In genomic region chr2:35199971-35200897, GRCm38 (mm10) we compare ENCODE assay signal across 8 mouse cellular contexts. TPM values are rescaled to one million over a fixed set of nuclear protein-coding genes. Genes with fewer than 3 reads are reported as not detected.
DNase-seq lines count a peak whose midpoint lies in the region; ATAC-seq and TF ChIP-seq lines count a peak whose summit lies in the region.

No protein-coding gene starts in this region.

- peak overlapping the region; percentile 76 for H3K4me2 ChIP-seq in lung, postnatal 0 days (replicated peaks; ENCODE audit: low read depth, low read length)

- H3K36me3 ChIP-seq in ES-E14 (ENCODE audit: control insufficient read depth, insufficient read depth, low read length, poor library complexity, severe bottlenecking), result no peaks in the 10 kb centered on the region
- H3K36me3 ChIP-seq in lung, postnatal 0 days (ENCODE audit: insufficient read depth, low read length), result no peaks in the 10 kb centered on the region

- WGBS in lung, postnatal 0 days, result under 1% methylated on average over 62 of the region's 90 CpGs

- ATAC-seq in erythroid progenitor cell, adult 5-6 weeks (replicated peaks; ENCODE audit: low FRiP score, poor library complexity, severe bottlenecking), result peak; percentile 33
- peak; percentile 85 for ATAC-seq in lung, postnatal 0 days
- ATAC-seq in monocyte, adult 5-6 weeks (replicated peaks; ENCODE audit: insufficient number of reproducible peaks, low FRiP score, low TSS enrichment, poor library complexity, severe bottlenecking), result no peak

- TF ChIP-seq EP300 in lung, postnatal 0 days (IDR thresholded peaks at IDR 0.05), result no peak

- no peak for TF ChIP-seq CTCF in bone marrow macrophage, adult 2 months (IDR thresholded peaks at IDR 0.05; ENCODE audit: low read depth, low read length)
- no peak for TF ChIP-seq CTCF in layer of hippocampus, adult 2 months (conservative IDR thresholded peaks at IDR 0.05)
- no peak for TF ChIP-seq CTCF in lung, postnatal 0 days (IDR thresholded peaks at IDR 0.05)

- H3K27me3 ChIP-seq in lung, postnatal 0 days (replicated peaks; ENCODE audit: insufficient read depth, low read length), result no peaks in the 10 kb centered on the region

- in situ Hi-C loops in ES-E14 (cut with MboI; ENCODE audit: low sequenced_read_pairs in 2 of 2, unreplicated experiment in 2 of 2), result no loop called here

- no peaks in the 10 kb centered on the region for H3K9me3 ChIP-seq in ES-E14 (ENCODE audit: control insufficient read depth, insufficient read depth, low read depth, low read length)
- H3K9me3 ChIP-seq in lung, postnatal 0 days (ENCODE audit: low read length), result no peaks in the 10 kb centered on the region

- no peak for DNase-seq in ES-E14 (ENCODE audit: low read depth, low spot score)
- peak; percentile 42 to 52 for DNase-seq in heart, postnatal 14 days
- DNase-seq in layer of hippocampus, adult 2 months (ENCODE audit: low spot score in 2 of 2), result peak; percentile 9 to 29
- peak; percentile 48 for DNase-seq in lung, postnatal 0 days (ENCODE audit: low spot score)
- DNase-seq in right cerebral cortex, adult 2 months (ENCODE audit: low spot score in 2 of 2), result peak; percentile 26 to 43

- H3K4me3 ChIP-seq in ES-E14 (ENCODE audit: insufficient read depth in 1 of 2, low read depth in 1 of 2, low read length in 2 of 2, poor library complexity in 1 of 2, severe bottlenecking in 1 of 2), result peak overlapping the region; percentile 89 to 91
- H3K4me3 ChIP-seq in bone marrow macrophage, adult 2 months (ENCODE audit: insufficient read depth, low read length), result peak overlapping the region; percentile 76
- peak overlapping the region; percentile 92 for H3K4me3 ChIP-seq in layer of hippocampus, adult 2 months
- H3K4me3 ChIP-seq in lung, postnatal 0 days (ENCODE audit: low read depth, low read length), result peak overlapping the region; percentile 98

- H3K9ac ChIP-seq in ES-E14 (ENCODE audit: insufficient read depth, low read depth, low read length, poor library complexity, severe bottlenecking), result peak overlapping the region; percentile 95
- H3K9ac ChIP-seq in lung, postnatal 0 days (replicated peaks; ENCODE audit: low read depth), result peak overlapping the region; percentile 98

- peak overlapping the region; percentile 50 for H3K27ac ChIP-seq in ES-E14 (ENCODE audit: insufficient read depth, low read depth, low read length, poor library complexity, severe bottlenecking)
- H3K27ac ChIP-seq in bone marrow macrophage, adult 2 months (ENCODE audit: insufficient read depth, low read depth, low read length), result peak overlapping the region; percentile 96
- peak overlapping the region; percentile 100 for H3K27ac ChIP-seq in layer of hippocampus, adult 2 months
- peak overlapping the region; percentile 99 for H3K27ac ChIP-seq in lung, postnatal 0 days (ENCODE audit: low read length)

- H3K4me1 ChIP-seq in ES-E14 (ENCODE audit: control insufficient read depth in 2 of 2, insufficient read depth in 2 of 2, low read length in 2 of 2, poor library complexity in 1 of 2), result no peaks in the 10 kb centered on the region
- H3K4me1 ChIP-seq in bone marrow macrophage, adult 2 months (ENCODE audit: control insufficient read depth, insufficient read depth, low read length), result peaks cover 19% of the 10 kb centered on the region
- H3K4me1 ChIP-seq in lung, postnatal 0 days (ENCODE audit: insufficient read depth, low read depth, low read length), result no peaks in the 10 kb centered on the region; the same call in 1 of the 2 replicates

- no peak for TF ChIP-seq POLR2A in bone marrow macrophage, adult 2 months (IDR thresholded peaks at IDR 0.05; ENCODE audit: borderline replicate concordance, low read depth, low read length)

- intact Hi-C loops in heart, postnatal 14 days (cut with DNase I), result loop anchor here (5.0 to 10.0 kb wide), 2 partner anchors 68 to 145 kb away; no protein-coding TSS in a partner anchor

TF ChIP-seq in ES-E14, 5 proteins besides CTCF, POLR2A, EP300 and RAD21:
- no peak for TF ChIP-seq ZNF384 (IDR thresholded peaks at IDR 0.05; ENCODE audit: low read depth, low read length)
- TF ChIP-seq MAFK (IDR thresholded peaks at IDR 0.05; ENCODE audit: insufficient read depth, low read depth, low read length), result no peak
- no peak for TF ChIP-seq CHD2 (IDR thresholded peaks at IDR 0.05; ENCODE audit: low read depth, low read length)
- no peak for TF ChIP-seq ZC3H11A (IDR thresholded peaks at IDR 0.05; ENCODE audit: borderline replicate concordance, low read depth, low read length)
- no peak for TF ChIP-seq HCFC1 (IDR thresholded peaks at IDR 0.05; ENCODE audit: borderline replicate concordance, insufficient read depth, low read length)
TF ChIP-seq in ES-E14: peak in this region for 0.

RNA-seq across cellular contexts. Expression of gene Rab14, which starts 0.7 kb away (rescaled TPM):
- 34.0 and 39.5 TPM in 2 replicates for total RNA-seq in ES-E14 (2012; rRNA removed)
- polyA plus RNA-seq in bone marrow macrophage, adult 2 months (2012; ENCODE audit: insufficient read depth, insufficient read length, missing spikeins), result 259 and 260 TPM in 2 replicates
- total RNA-seq in erythroid progenitor cell, adult 5-6 weeks (2015; ENCODE audit: low replicate concordance), result 67.8 and 79.2 TPM in 2 replicates
- total RNA-seq in erythroid progenitor cell, adult 5-6 weeks (2017; ENCODE audit: low replicate concordance), result 71.3 and 117 TPM in 2 replicates
- 100 to 1,000 TPM; 134 to 139 TPM for total RNA-seq in heart, postnatal 14 days (2021)
- total RNA-seq in layer of hippocampus, adult 2 months (2021), result 100 to 1,000 TPM; 234 to 238 TPM
- 434 and 473 TPM in 2 replicates for polyA plus RNA-seq in lung, postnatal 0 days (2015; fragmentation: Nextera tagmentation; extraction: Ambion mirVana)
- 195 to 215 TPM (median 203 TPM) in 3 replicates for total RNA-seq in monocyte, adult 5-6 weeks (2017)

RNA-seq across cellular contexts. Expression of gene Gsn, which starts 55.9 kb away (rescaled TPM):
- 78.2 and 165 TPM in 2 replicates for total RNA-seq in ES-E14 (2012; rRNA removed)
- 330 and 333 TPM in 2 replicates for polyA plus RNA-seq in bone marrow macrophage, adult 2 months (2012; ENCODE audit: insufficient read depth, insufficient read length, missing spikeins)
- 5.9 and 10.1 TPM in 2 replicates for total RNA-seq in erythroid progenitor cell, adult 5-6 weeks (2015; ENCODE audit: low replicate concordance)
- 6.7 and 15.5 TPM in 2 replicates for total RNA-seq in erythroid progenitor cell, adult 5-6 weeks (2017; ENCODE audit: low replicate concordance)
- 100 to 1,000 TPM; 271 to 430 TPM for total RNA-seq in heart, postnatal 14 days (2021)
- 10 to 100 TPM; 46.5 to 49.1 TPM for total RNA-seq in layer of hippocampus, adult 2 months (2021)
- 956 and 1,007 TPM in 2 replicates for polyA plus RNA-seq in lung, postnatal 0 days (2015; fragmentation: Nextera tagmentation; extraction: Ambion mirVana)
- 36.7 to 46.1 TPM (median 45.9 TPM) in 3 replicates for total RNA-seq in monocyte, adult 5-6 weeks (2017)

Comparison
In these comparisons a context has a peak if more than half of its experiments do, and no peak if none do; other contexts are left out.
1. H3K27ac ChIP-seq: peak in every context shown above with its lines; median percentile 100 in layer of hippocampus, adult 2 months; 99 in lung, postnatal 0 days; 96 in bone marrow macrophage, adult 2 months; 50 in ES-E14.